Mouse (Mus musculus): Measurements from ENCODE around the gene Tlx3. TPM values are rescaled to one million over a fixed set of nuclear protein-coding genes. Genes with fewer than 3 reads are reported as not detected.

Tlx3 gene
- not detected for polyA plus RNA-seq (2012; fragmentation: generic; extraction: Trizol)
- long read RNA-seq, experiment 1: 0 reads
- long read RNA-seq, experiment 2: 0 reads

- Histone ChIP-seq H3K4me3 (ENCODE audit: insufficient read depth, poor library complexity, severe bottlenecking) (no peak within 1 kb of the TSS), H3K27me3 (ENCODE audit: control insufficient read depth, insufficient read depth, insufficient read length) (peaks cover 33% of the 10 kb centered on the region)
- TF ChIP-seq MAX (IDR thresholded peaks at IDR 0.05) (no peak), MYOG (IDR thresholded peaks at IDR 0.05; ENCODE audit: control insufficient read depth, extremely low read depth, insufficient read length) (no peak), USF1 (IDR thresholded peaks at IDR 0.05; ENCODE audit: low read depth) (no peak), CEBPB (IDR thresholded peaks at IDR 0.05; ENCODE audit: low read depth) (no peak), FOSL1 (IDR thresholded peaks at IDR 0.05; ENCODE audit: insufficient read depth, low read length, poor library complexity, severe bottlenecking) (no peak), MYOD1 (IDR thresholded peaks at IDR 0.05; ENCODE audit: control insufficient read depth, insufficient read length, low read depth) (no peak), CTCF (IDR thresholded peaks at IDR 0.05; ENCODE audit: control insufficient read depth, insufficient read depth, insufficient read length) (no peak)
These were observed at the start of gene Tlx3 for GRCm38 (mm10) chr11:33203383-33204328. Gene Tlx3 (minus strand): TSS chr11:33203589.

GRCm38 (mm10) chr11:33240295-33240694 is 36.9 kb upstream of the Tlx3 start:
- H3K79me2 ChIP-seq (ENCODE audit: control insufficient read depth, insufficient read depth): no peaks in the 10 kb centered on the region
- H3ac ChIP-seq (ENCODE audit: control insufficient read depth, insufficient read length, low read depth): no peak overlapping the region
- no peaks in the 10 kb centered on the region for H3K27me3 ChIP-seq (ENCODE audit: control insufficient read depth, insufficient read depth, insufficient read length)
- no peak for TF ChIP-seq MYOD1 (IDR thresholded peaks at IDR 0.05; ENCODE audit: control insufficient read depth, insufficient read length, low read depth)
- no peak for TF ChIP-seq MYOG (IDR thresholded peaks at IDR 0.05; ENCODE audit: control insufficient read depth, extremely low read depth, insufficient read length)
- TF ChIP-seq MAX (IDR thresholded peaks at IDR 0.05): no peak
- TF ChIP-seq USF1 (IDR thresholded peaks at IDR 0.05; ENCODE audit: low read depth): no peak
- no peak for TF ChIP-seq CTCF (IDR thresholded peaks at IDR 0.05; ENCODE audit: control insufficient read depth, insufficient read depth, insufficient read length)
- TF ChIP-seq FOSL1 (IDR thresholded peaks at IDR 0.05; ENCODE audit: insufficient read depth, low read length, poor library complexity, severe bottlenecking): no peak
- no peak for TF ChIP-seq CEBPB (IDR thresholded peaks at IDR 0.05; ENCODE audit: low read depth)
- no peak overlapping the region for H3K4me3 ChIP-seq (ENCODE audit: insufficient read depth, poor library complexity, severe bottlenecking)
- H3K79me3 ChIP-seq (ENCODE audit: low read depth): no peaks in the 10 kb centered on the region
- no peaks in the 10 kb centered on the region for H3K36me3 ChIP-seq (ENCODE audit: control insufficient read depth, insufficient read depth)

More at GRCm38 (mm10) chr11:33203383-33204328, at the start of gene Tlx3:
- H3ac ChIP-seq (ENCODE audit: control insufficient read depth, insufficient read length, low read depth): no peak within 1 kb of the TSS
- H3K79me3 ChIP-seq (ENCODE audit: low read depth): no peaks in the 10 kb centered on the region
- H3K36me3 ChIP-seq (ENCODE audit: control insufficient read depth, insufficient read depth): no peaks in the 10 kb centered on the region
- H3K79me2 ChIP-seq (ENCODE audit: control insufficient read depth, insufficient read depth): no peaks in the 10 kb centered on the region

- peaks cover 5% of the 10 kb centered on the region for H3K27me3 ChIP-seq (ENCODE audit: control insufficient read depth, insufficient read depth, insufficient read length)
- H3K79me3 ChIP-seq (ENCODE audit: low read depth): no peaks in the 10 kb centered on the region
- TF ChIP-seq FOSL1 (IDR thresholded peaks at IDR 0.05; ENCODE audit: insufficient read depth, low read length, poor library complexity, severe bottlenecking): no peak
- no peak for TF ChIP-seq MYOD1 (IDR thresholded peaks at IDR 0.05; ENCODE audit: control insufficient read depth, insufficient read length, low read depth)
- no peak for TF ChIP-seq MAX (IDR thresholded peaks at IDR 0.05)
- no peak for TF ChIP-seq CTCF (IDR thresholded peaks at IDR 0.05; ENCODE audit: control insufficient read depth, insufficient read depth, insufficient read length)
- no peak for TF ChIP-seq CEBPB (IDR thresholded peaks at IDR 0.05; ENCODE audit: low read depth)
- TF ChIP-seq MYOG (IDR thresholded peaks at IDR 0.05; ENCODE audit: control insufficient read depth, extremely low read depth, insufficient read length): no peak
- no peak for TF ChIP-seq USF1 (IDR thresholded peaks at IDR 0.05; ENCODE audit: low read depth)
These were observed 30.7 kb upstream of the Tlx3 start for GRCm38 (mm10) chr11:33234134-33234533.

GRCm38 (mm10) chr11:33232056-33232455 is 28.7 kb upstream of the Tlx3 start:
- H3K79me3 ChIP-seq (ENCODE audit: low read depth): no peaks in the 10 kb centered on the region
- no peak overlapping the region for H3K4me3 ChIP-seq (ENCODE audit: insufficient read depth, poor library complexity, severe bottlenecking)
- peaks cover 9% of the 10 kb centered on the region for H3K27me3 ChIP-seq (ENCODE audit: control insufficient read depth, insufficient read depth, insufficient read length)
- TF ChIP-seq FOSL1 (IDR thresholded peaks at IDR 0.05; ENCODE audit: insufficient read depth, low read length, poor library complexity, severe bottlenecking) (no peak), USF1 (IDR thresholded peaks at IDR 0.05; ENCODE audit: low read depth) (no peak), MAX (IDR thresholded peaks at IDR 0.05) (no peak), CEBPB (IDR thresholded peaks at IDR 0.05; ENCODE audit: low read depth) (no peak), CTCF (IDR thresholded peaks at IDR 0.05; ENCODE audit: control insufficient read depth, insufficient read depth, insufficient read length) (no peak)
- H3K79me2 ChIP-seq (ENCODE audit: control insufficient read depth, insufficient read depth): no peaks in the 10 kb centered on the region
- no peaks in the 10 kb centered on the region for H3K36me3 ChIP-seq (ENCODE audit: control insufficient read depth, insufficient read depth)
- H3ac ChIP-seq (ENCODE audit: control insufficient read depth, insufficient read length, low read depth): no peak overlapping the region

More at GRCm38 (mm10) chr11:33234134-33234533, 30.7 kb upstream of the Tlx3 start:
- no peaks in the 10 kb centered on the region for H3K36me3 ChIP-seq (ENCODE audit: control insufficient read depth, insufficient read depth)
- H3K4me3 ChIP-seq (ENCODE audit: insufficient read depth, poor library complexity, severe bottlenecking): no peak overlapping the region
- no peaks in the 10 kb centered on the region for H3K79me2 ChIP-seq (ENCODE audit: control insufficient read depth, insufficient read depth)
- no peak overlapping the region for H3ac ChIP-seq (ENCODE audit: control insufficient read depth, insufficient read length, low read depth)

- Histone ChIP-seq H3K79me2 (ENCODE audit: control insufficient read depth, insufficient read depth) (no peaks in the 10 kb centered on the region), H3K36me3 (ENCODE audit: control insufficient read depth, insufficient read depth) (no peaks in the 10 kb centered on the region), H3K79me3 (ENCODE audit: low read depth) (no peaks in the 10 kb centered on the region), H3K4me3 (ENCODE audit: insufficient read depth, poor library complexity, severe bottlenecking) (no peak overlapping the region), H3K27me3 (ENCODE audit: control insufficient read depth, insufficient read depth, insufficient read length) (peaks cover 14% of the 10 kb centered on the region), H3ac (ENCODE audit: control insufficient read depth, insufficient read length, low read depth) (no peak overlapping the region)
- TF ChIP-seq MYOG (IDR thresholded peaks at IDR 0.05; ENCODE audit: control insufficient read depth, extremely low read depth, insufficient read length) (no peak), MAX (IDR thresholded peaks at IDR 0.05) (no peak), FOSL1 (IDR thresholded peaks at IDR 0.05; ENCODE audit: insufficient read depth, low read length, poor library complexity, severe bottlenecking) (no peak), CEBPB (IDR thresholded peaks at IDR 0.05; ENCODE audit: low read depth) (no peak), USF1 (IDR thresholded peaks at IDR 0.05; ENCODE audit: low read depth) (no peak)
These were observed 24.8 kb upstream of the Tlx3 start for GRCm38 (mm10) chr11:33228186-33228585.
